Mouse (Mus musculus) bone marrow macrophage, adult 2 months (primary cell): Measurements from ENCODE around the gene Chrm5. TPM values are rescaled to one million over a fixed set of nuclear protein-coding genes. Genes with fewer than 3 reads are reported as not detected.

Experiments
- H3K27ac ChIP-seq: 2 replicates; pipeline ENCODE4 v1.5.1; 2012; ENCODE audit warnings: low read depth, low read length; ENCODE audit not compliant: insufficient read depth
- H3K4me1 ChIP-seq: 2 replicates; pipeline ENCODE4 v1.6.1; 2012; ENCODE audit warnings: low read length; ENCODE audit not compliant: control insufficient read depth, insufficient read depth
- H3K4me3 ChIP-seq: 2 replicates; pipeline ENCODE4 v1.5.1; 2012; ENCODE audit warnings: mild to moderate bottlenecking, low read length, moderate library complexity; ENCODE audit not compliant: insufficient read depth
- CTCF ChIP-seq: IDR thresholded peaks from 2 replicates; pipeline ENCODE4 v1.5.1; 2012; ENCODE audit warnings: low read depth, mild to moderate bottlenecking, low read length, moderate library complexity
- POLR2A ChIP-seq: IDR thresholded peaks from 2 replicates; pipeline ENCODE4 v1.6.1; 2012; ENCODE audit warnings: mild to moderate bottlenecking, low read depth, low read length, borderline replicate concordance
- polyA plus RNA-seq: library from polyadenylated mRNA; stranded (reverse); fragments of >200 nt; gene quantifications from 2 replicates; pipeline ENCODE4 v1.2.4, GENCODE M21; 2012; ENCODE audit not compliant: missing spikeins, insufficient read depth, insufficient read length

Chrm5 gene
- polyA plus RNA-seq, 1 experiment = not detected

GRCm38 (mm10) chr2:112432523-112432922 is 48.0 kb downstream of the Chrm5 start:
- H3K4me3 ChIP-seq = no peak overlapping the region
- no peak overlapping the region; the same call in 1 of the 2 replicates for H3K27ac ChIP-seq
- TF ChIP-seq POLR2A = no peak
- no peak for TF ChIP-seq CTCF
- peaks cover 9% of the 10 kb centered on the region for H3K4me1 ChIP-seq

GRCm38 (mm10) chr2:112430403-112430802 is 50.2 kb downstream of the Chrm5 start:
- no peak overlapping the region for H3K27ac ChIP-seq
- H3K4me3 ChIP-seq = no peak overlapping the region
- no peak for TF ChIP-seq CTCF
- TF ChIP-seq POLR2A = no peak
- peaks cover 9% of the 10 kb centered on the region for H3K4me1 ChIP-seq

GRCm38 (mm10) chr2:112429665-112430064 is 50.9 kb downstream of the Chrm5 start:
- TF ChIP-seq CTCF (no peak), POLR2A (no peak)
- Histone ChIP-seq H3K4me1 (peaks cover 9% of the 10 kb centered on the region), H3K27ac (no peak overlapping the region), H3K4me3 (no peak overlapping the region)

Other genes starting within 250 kb of the Chrm5 start
- gene Lpcat4, start 241.3 kb downstream of the Chrm5 start, polyA plus RNA-seq = 5.0 and 5.5 TPM in 2 replicates
- not detected in 2 replicates for gene Nutm1, start 221.5 kb downstream of the Chrm5 start, polyA plus RNA-seq
- 52.6 and 58.5 TPM in 2 replicates for gene Nop10, start 218.8 kb downstream of the Chrm5 start, polyA plus RNA-seq
- 101 and 110 TPM in 2 replicates for gene Slc12a6, start 214.9 kb downstream of the Chrm5 start, polyA plus RNA-seq
- gene Gm21985, start 214.5 kb downstream of the Chrm5 start, polyA plus RNA-seq = not detected in 2 replicates
- 49.9 and 58.9 TPM in 2 replicates for gene Emc4, start 112.7 kb downstream of the Chrm5 start, polyA plus RNA-seq
- 21.9 and 25.2 TPM in 2 replicates for gene Katnbl1, start 101.6 kb downstream of the Chrm5 start, polyA plus RNA-seq
- 20.9 and 21.8 TPM in 2 replicates for gene Emc7, start 25.8 kb downstream of the Chrm5 start, polyA plus RNA-seq
- gene Aven, start 12.2 kb upstream of the Chrm5 start, polyA plus RNA-seq = 8.9 and 9.4 TPM in 2 replicates